ENCODE assay signal across 26 mouse cellular contexts in genomic region chr17:62849676-62850075, GRCm38 (mm10). TPM values are rescaled to one million over a fixed set of nuclear protein-coding genes. Genes with fewer than 3 reads are reported as not detected.
DNase-seq lines count a peak whose midpoint lies in the region; ATAC-seq and TF ChIP-seq lines count a peak whose summit lies in the region.
"Had no signal": no experiment of that assay in that cellular context is flagged by ENCODE, and none has a peak within 500 bp of the region (broad histone marks: within the 10 kb centered on the region; RNA-seq: fewer than 3 reads in every experiment).

No protein-coding gene starts in this region.

- peak overlapping the region; percentile 25; the same call in 1 of the 2 replicates for H3K4me3 ChIP-seq in left cerebral cortex, adult 2 months
- peak overlapping the region; percentile 22 for H3K4me3 ChIP-seq in midbrain, embryonic 13.5 days (replicated peaks)
- H3K4me3 ChIP-seq: embryonic facial prominence, embryonic 15.5 days; forebrain, embryonic 15.5 days; heart, adult 2 months; heart, embryonic 13.5 days; limb, embryonic 15.5 days; lung, embryonic 15.5 days; neural tube, embryonic 15.5 days had no signal

- no peaks in the 10 kb centered on the region for H3K36me3 ChIP-seq in midbrain, embryonic 13.5 days
- H3K36me3 ChIP-seq: embryonic facial prominence, embryonic 15.5 days; forebrain, embryonic 15.5 days; heart, embryonic 13.5 days; limb, embryonic 15.5 days; lung, embryonic 15.5 days; neural tube, embryonic 15.5 days had no signal

- intact Hi-C loops in left cerebral cortex, adult 2 months (cut with DNase I) = no loop called here

- peaks cover 75% of the 10 kb centered on the region for H3K4me1 ChIP-seq in midbrain, embryonic 13.5 days (replicated peaks)

- 77% methylated on average over 6 of the region's 6 CpGs for WGBS in midbrain, embryonic 13.5 days

- no peaks in the 10 kb centered on the region for H3K9me3 ChIP-seq in midbrain, embryonic 13.5 days
- H3K9me3 ChIP-seq: embryonic facial prominence, embryonic 15.5 days; forebrain, embryonic 15.5 days; heart, embryonic 13.5 days; limb, embryonic 15.5 days; lung, embryonic 15.5 days; neural tube, embryonic 15.5 days had no signal

- H3K9ac ChIP-seq in midbrain, embryonic 13.5 days (replicated peaks) = peak overlapping the region; percentile 11
- H3K9ac ChIP-seq: embryonic facial prominence, embryonic 15.5 days; forebrain, embryonic 15.5 days; heart, embryonic 13.5 days; hindbrain, embryonic 14.5 days; limb, embryonic 15.5 days; liver, embryonic 14.5 days; lung, embryonic 15.5 days; neural tube, embryonic 15.5 days had no signal

- peaks cover 9% of the 10 kb centered on the region for H3K27me3 ChIP-seq in midbrain, embryonic 13.5 days
- H3K27me3 ChIP-seq: embryonic facial prominence, embryonic 15.5 days; heart, embryonic 13.5 days; limb, embryonic 15.5 days; lung, embryonic 15.5 days; neural tube, embryonic 15.5 days had no signal

- ATAC-seq in frontal cortex, adult (ENCODE audit: low TSS enrichment) = peak; percentile 82
- no peak for ATAC-seq in midbrain, embryonic 13.5 days
- ATAC-seq in activated CD4-positive, CD25-positive, alpha-beta regulatory T cell, adult 4 months = no peak
- ATAC-seq in erythroblast, adult 5-6 weeks (replicated peaks; ENCODE audit: low FRiP score, poor library complexity, severe bottlenecking) = no peak
- ATAC-seq: forebrain, embryonic 15.5 days had no signal

- H3K27ac ChIP-seq in left cerebral cortex, adult 2 months = 0 out of 2 replicates have a peak overlapping the region, but pooled peaks have one; percentile 22
- H3K27ac ChIP-seq in midbrain, embryonic 13.5 days = peak overlapping the region; percentile 20; the same call in 1 of the 2 replicates
- H3K27ac ChIP-seq: embryonic facial prominence, embryonic 15.5 days; forebrain, embryonic 15.5 days; heart, adult 2 months; heart, embryonic 13.5 days; hindbrain, embryonic 14.5 days; limb, embryonic 15.5 days; liver, embryonic 14.5 days; lung, embryonic 15.5 days; neural tube, embryonic 15.5 days had no signal

- H3K4me2 ChIP-seq in midbrain, embryonic 13.5 days (replicated peaks) = peak overlapping the region; percentile 31
- H3K4me2 ChIP-seq: embryonic facial prominence, embryonic 15.5 days; forebrain, embryonic 15.5 days; heart, embryonic 13.5 days; hindbrain, embryonic 14.5 days; limb, embryonic 15.5 days; lung, embryonic 15.5 days; neural tube, embryonic 15.5 days had no signal

- TF ChIP-seq CTCF in left cerebral cortex, adult 2 months (IDR thresholded peaks at IDR 0.05) = no peak

- no peak for DNase-seq in frontal cortex, postnatal 25 days (ENCODE audit: low spot score in 2 of 2)
- DNase-seq in left cerebral cortex, adult 2 months (ENCODE audit: extremely low spot score in 1 of 2, low spot score in 2 of 2) = no peak
- DNase-seq in left cerebral cortex, adult 8-10 months (ENCODE audit: low spot score in 2 of 2) = no peak
- DNase-seq in neural tube, embryonic 10.5 days (ENCODE audit: extremely low spot score, low spot score) = no peak
- DNase-seq: adrenal gland, postnatal 36 days; cerebellum, adult 11 months; cerebellum, adult 9-11 months; gastrocnemius, postnatal 36 days; heart, adult 2 months; kidney, adult 2 months; kidney, postnatal 10 days; lung, postnatal 4 days; thymus, adult 2 months had no signal

RNA-seq across cellular contexts. Expression of gene Efna5, which starts 31.4 kb away (rescaled TPM):
- total RNA-seq in left cerebral cortex, adult 2 months (2021) = 10 to 100 TPM; 38.8 to 47.7 TPM
- total RNA-seq in left cerebral cortex, adult 8-10 months (2022) = 10 to 100 TPM; 31.4 to 41.2 (median 36.0) TPM
- 81.4 and 89.2 TPM in 2 replicates for polyA plus RNA-seq in midbrain, embryonic 13.5 days (2015; fragmentation: Nextera tagmentation; extraction: Ambion mirVana)
- polyA plus RNA-seq in activated CD4-positive, CD25-positive, alpha-beta regulatory T cell, adult 4 months (2017; shearing (Covaris generic)) = under 1 TPM in 1 of 2 experiments, not detected in 1; 0.19 TPM
- not detected in 2 replicates for total RNA-seq in erythroblast, adult 5-6 weeks (2015; ENCODE audit: low replicate concordance)
- not detected in 2 replicates for total RNA-seq in erythroblast, adult 5-6 weeks (2017; ENCODE audit: low replicate concordance)
- total RNA-seq: common myeloid progenitor, adult 5-6 weeks had no signal

Comparison
In these comparisons a context has a peak if more than half of its experiments do, and no peak if none do; other contexts are left out.
1. RNA of gene Efna5, which starts 31.4 kb away (total RNA-seq): 38.8 to 47.7 TPM in left cerebral cortex, adult 2 months and 31.4 to 41.2 TPM in left cerebral cortex, adult 8-10 months; not detected in erythroblast, adult 5-6 weeks; every median in the first group is over 10 times any median in the second.